Mouse (Mus musculus): Measurements from ENCODE around the gene Kifc5b. TPM values are rescaled to one million over a fixed set of nuclear protein-coding genes. Genes with fewer than 3 reads are reported as not detected.

Gene Kifc5b
- polyA plus RNA-seq, 1 experiment from 2014 or later = 6.0 TPM

DNA sequence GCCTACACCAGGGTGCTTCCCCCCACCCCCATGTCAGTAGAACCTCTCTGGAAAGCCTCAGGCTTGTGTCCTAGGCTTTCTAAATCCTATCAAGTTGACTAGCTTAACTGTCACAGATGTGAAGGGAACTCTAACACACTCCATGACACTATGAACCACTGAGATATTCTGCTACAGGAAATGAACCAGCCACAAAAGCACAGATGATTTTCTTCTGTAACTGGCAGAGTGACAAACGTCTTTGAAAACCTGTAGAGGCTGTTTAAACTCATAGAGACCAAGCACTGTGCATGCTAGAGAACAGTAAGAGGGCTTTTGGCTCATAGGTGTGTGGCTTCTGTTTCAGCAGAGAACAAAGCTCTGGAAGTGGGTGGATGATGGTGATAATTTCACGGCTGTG lies 64.2 kb downstream of the Kifc5b start:
- H3K27ac ChIP-seq = no peak overlapping the region
- H3K36me3 ChIP-seq = peaks cover 41% of the 10 kb centered on the region
- H3K4me3 ChIP-seq = no peak overlapping the region

More for the DNA sequence above, 64.2 kb downstream of the Kifc5b start:
- Histone ChIP-seq H3K9ac (no peak overlapping the region), H3K9me3 (no peaks in the 10 kb centered on the region), H3K27me3 (replicated peaks) (no peaks in the 10 kb centered on the region), H3K4me1 (peaks cover 6% of the 10 kb centered on the region), H3K4me2 (replicated peaks) (no peak overlapping the region)
- no peak for ATAC-seq (ENCODE audit: low FRiP score, low read depth)
- WGBS = 85% methylated on average over 2 of the region's 2 CpGs

Small RNA genes within 50 kb of the gene (microRNA-seq; reads per million reads assigned to microRNA genes)
- gene Gm27775 = not detected
- not detected for gene Mir3083
- gene Mir6968 = 0.66 reads per million

Other genes starting within 250 kb of the Kifc5b start
- gene Crebrf, start 201.4 kb upstream of the Kifc5b start, polyA plus RNA-seq (2016; fragmentation: Nextera tagmentation; extraction: Ambion mirVana) = 5.0 and 7.9 TPM in 2 replicates
- 48.5 and 49.4 TPM in 2 replicates for gene Bnip1, start 136.0 kb upstream of the Kifc5b start, polyA plus RNA-seq (2016; fragmentation: Nextera tagmentation; extraction: Ambion mirVana)
- gene Nkx2-5, start 72.1 kb upstream of the Kifc5b start, polyA plus RNA-seq (2016; fragmentation: Nextera tagmentation; extraction: Ambion mirVana) = 0.22 TPM in 1 of 2 replicates, not detected in the other
- 14.5 and 15.9 TPM in 2 replicates for gene Phf1, start 16.0 kb downstream of the Kifc5b start, polyA plus RNA-seq (2016; fragmentation: Nextera tagmentation; extraction: Ambion mirVana)
- 151 and 153 TPM in 2 replicates for gene Cuta, start 22.5 kb downstream of the Kifc5b start, polyA plus RNA-seq (2016; fragmentation: Nextera tagmentation; extraction: Ambion mirVana)
- 2.6 and 3.5 TPM in 2 replicates for gene Syngap1, start 24.2 kb downstream of the Kifc5b start, polyA plus RNA-seq (2016; fragmentation: Nextera tagmentation; extraction: Ambion mirVana)
- gene Zbtb9, start 56.1 kb downstream of the Kifc5b start, polyA plus RNA-seq (2016; fragmentation: Nextera tagmentation; extraction: Ambion mirVana) = 17.6 and 19.4 TPM in 2 replicates
- gene Bak1, start 111.9 kb downstream of the Kifc5b start, polyA plus RNA-seq (2016; fragmentation: Nextera tagmentation; extraction: Ambion mirVana) = 2.5 and 3.0 TPM in 2 replicates
- gene Itpr3, start 140.2 kb downstream of the Kifc5b start, polyA plus RNA-seq (2016; fragmentation: Nextera tagmentation; extraction: Ambion mirVana) = 2.2 and 2.4 TPM in 2 replicates
- 307 and 321 TPM in 2 replicates for gene Uqcc2, start 216.8 kb downstream of the Kifc5b start, polyA plus RNA-seq (2016; fragmentation: Nextera tagmentation; extraction: Ambion mirVana)

Data from neural tube, embryonic 12.5 days (tissue).